Mouse (Mus musculus) heart, embryonic 14.5 days (tissue): ENCODE results near the gene Hacd2. TPM values are rescaled to one million over a fixed set of nuclear protein-coding genes. Genes with fewer than 3 reads are reported as not detected.

Source experiments
- ATAC-seq: fragments of 200-750 bp; cut with Nextera tagmentation; 2 replicates; pipeline ENCODE4 v1.8.0; 2017; ENCODE audit warnings: low read depth, moderate TSS enrichment; ENCODE audit not compliant: insufficient number of reproducible peaks, insufficient read depth, low FRiP score
- H3K27ac ChIP-seq, 2 experiments: fragments of 200-500 bp in 1 of 2; fragments of 300-500 bp in 1 of 2; sonication (generic) in 1 of 2; replicated peaks in 1 of 2; 2 replicates each; pipeline ENCODE4 v1.5.1; 2012 to 2014; ENCODE audit warnings: low read depth in 2 of 2, low read length in 2 of 2, control low read depth in 1 of 2, mild to moderate bottlenecking in 1 of 2, mixed read lengths in 1 of 2; ENCODE audit not compliant: control insufficient read depth in 1 of 2, insufficient read depth in 1 of 2
- H3K27me3 ChIP-seq: fragments of 300-500 bp; sonication (generic); 2 replicates; pipeline ENCODE4 v1.6.1; 2014; ENCODE audit warnings: mild to moderate bottlenecking, low read length, control low read depth; ENCODE audit not compliant: control insufficient read depth, insufficient read depth
- H3K36me3 ChIP-seq: fragments of 300-500 bp; sonication (generic); 2 replicates; pipeline ENCODE4 v1.6.1; 2014; ENCODE audit warnings: mild to moderate bottlenecking, control low read depth, low read length, mixed read lengths; ENCODE audit not compliant: control insufficient read depth, insufficient read depth
- H3K4me1 ChIP-seq, 2 experiments: fragments of 200-500 bp in 1 of 2; fragments of 300-500 bp in 1 of 2; sonication (generic) in 1 of 2; 2 replicates each; pipeline ENCODE4 v1.6.1; 2012 to 2014; ENCODE audit warnings: low read length in 2 of 2, control low read depth in 1 of 2, mixed read lengths in 1 of 2; ENCODE audit not compliant: control insufficient read depth in 2 of 2, insufficient read depth in 2 of 2
- H3K4me2 ChIP-seq: fragments of 300-500 bp; sonication (generic); 2 replicates; pipeline ENCODE4 v1.6.1; 2014; ENCODE audit warnings: mild to moderate bottlenecking, low read length
- H3K4me3 ChIP-seq, 2 experiments: fragments of 200-500 bp in 1 of 2; fragments of 300-500 bp in 1 of 2; sonication (generic) in 1 of 2; 2 replicates each; pipeline ENCODE4 v1.5.1; 2012 to 2014; ENCODE audit warnings: low read length in 2 of 2, mild to moderate bottlenecking in 2 of 2, control low read depth in 1 of 2, low read depth in 1 of 2, moderate library complexity in 1 of 2; ENCODE audit not compliant: control insufficient read depth in 1 of 2, insufficient read depth in 1 of 2
- H3K9ac ChIP-seq: fragments of 300-500 bp; sonication (generic); 2 replicates; pipeline ENCODE4 v1.6.1; 2014; ENCODE audit warnings: mild to moderate bottlenecking, low read length
- H3K9me3 ChIP-seq: fragments of 300-500 bp; sonication (generic); 2 replicates; pipeline ENCODE4 v1.6.1; 2016; ENCODE audit warnings: low read length, control low read depth; ENCODE audit not compliant: control insufficient read depth
- WGBS: fragments of 180-500 bp; shearing (Covaris S2); extraction: QIAGEN DNeasy Blood & Tissue Kit; methylation state at CpG from one replicate; pipeline ENCODE4 v1.1.7; 2014; 5-methylcytosine and 5-hydroxymethylcytosine counted together
- polyA plus RNA-seq: library from polyadenylated mRNA; unstranded; fragments of >200 nt; fragmentation: Nextera tagmentation; extraction: Ambion mirVana; gene quantifications from 2 replicates; pipeline ENCODE4 v1.2.1, GENCODE M21; 2014

Hacd2 gene
- polyA plus RNA-seq, 1 experiment from 2014 or later: 32.9 TPM

DNA sequence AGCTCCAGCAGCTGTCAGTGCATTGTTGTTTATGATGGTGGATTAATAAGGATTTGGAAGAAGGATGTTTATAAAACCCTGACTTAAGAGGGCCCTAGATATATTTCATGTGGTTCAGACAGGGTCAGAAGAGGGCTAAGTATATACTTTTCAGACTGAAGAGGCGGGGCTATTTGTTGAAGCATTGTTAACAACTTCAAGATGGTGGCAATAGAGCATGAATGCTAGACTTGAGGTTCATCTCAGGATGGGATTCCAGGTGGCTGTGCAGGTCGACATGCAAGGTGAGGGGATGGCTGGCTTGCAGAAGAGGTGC is 37.2 kb upstream of the Hacd2 start:
- WGBS: 69% methylated on average over 2 of the region's 2 CpGs
- ATAC-seq: no peak
- Histone ChIP-seq H3K4me1 (peaks cover 23 to 35% of the 10 kb centered on the region in 2 experiments), H3K27ac (no peak overlapping the region), H3K9ac (no peak overlapping the region), H3K4me3 (no peak overlapping the region), H3K27me3 (no peaks in the 10 kb centered on the region), H3K4me2 (no peak overlapping the region), H3K9me3 (no peaks in the 10 kb centered on the region), H3K36me3 (no peaks in the 10 kb centered on the region)

DNA sequence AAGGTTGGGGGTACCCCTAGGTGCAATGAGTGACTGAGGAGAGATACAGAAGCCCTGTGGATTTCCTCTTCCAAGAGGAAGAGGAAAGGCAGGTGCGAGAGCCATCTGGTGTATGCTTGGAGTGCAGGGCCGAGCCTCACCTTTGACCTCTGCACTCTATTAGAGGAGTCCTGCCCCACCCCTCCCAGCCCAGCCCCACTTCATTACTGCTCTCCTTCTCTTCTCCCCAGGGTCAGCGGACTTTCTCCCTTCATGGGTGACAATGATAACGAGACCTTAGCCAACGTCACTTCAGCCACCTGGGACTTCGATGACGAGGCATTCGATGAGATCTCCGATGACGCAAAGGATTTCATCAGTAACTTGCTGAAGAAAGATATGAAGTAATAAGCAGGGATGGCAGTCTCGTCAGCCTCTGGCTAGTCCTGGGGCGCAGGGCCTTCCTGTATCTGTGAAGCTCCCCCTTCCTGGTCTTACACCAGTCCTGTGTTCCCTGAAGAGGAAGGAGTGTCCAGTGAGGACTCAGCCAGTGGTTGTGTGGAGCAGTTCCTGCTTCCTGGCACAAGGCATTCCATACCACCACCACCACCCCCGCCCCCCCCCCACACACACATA is 35.9 kb upstream of the Hacd2 start:
- no peak for ATAC-seq
- Histone ChIP-seq H3K4me2 (no peak overlapping the region), H3K4me3 (no peak overlapping the region), H3K9ac (no peak overlapping the region), H3K9me3 (no peaks in the 10 kb centered on the region), H3K27me3 (no peaks in the 10 kb centered on the region), H3K36me3 (no peaks in the 10 kb centered on the region), H3K27ac (no peak overlapping the region), H3K4me1 (peaks cover 17 to 22% of the 10 kb centered on the region in 2 experiments)
- 88% methylated on average over 11 of the region's 13 CpGs for WGBS

DNA sequence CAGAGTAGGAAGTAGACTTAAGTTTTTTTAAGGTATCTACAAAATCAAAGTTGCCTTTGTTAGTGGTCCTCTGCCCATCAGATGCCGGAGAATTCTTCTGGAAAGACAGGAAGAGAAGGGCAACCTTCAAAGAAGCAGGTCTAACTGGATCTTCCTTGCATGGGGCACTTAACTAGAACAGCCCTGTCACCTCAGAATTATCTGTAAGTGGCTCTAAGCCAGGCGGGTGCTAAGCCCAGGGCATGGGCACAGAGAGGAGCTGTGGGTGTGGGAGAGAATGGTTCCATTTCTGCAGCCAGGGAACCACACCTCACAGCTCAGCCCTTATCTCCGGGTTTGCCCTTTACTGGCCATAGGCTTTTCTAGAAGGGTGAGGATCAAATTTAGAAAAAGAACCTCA is 30.9 kb upstream of the Hacd2 start:
- 54% methylated on average over 3 of the region's 3 CpGs for WGBS
- ATAC-seq: no peak

DNA sequence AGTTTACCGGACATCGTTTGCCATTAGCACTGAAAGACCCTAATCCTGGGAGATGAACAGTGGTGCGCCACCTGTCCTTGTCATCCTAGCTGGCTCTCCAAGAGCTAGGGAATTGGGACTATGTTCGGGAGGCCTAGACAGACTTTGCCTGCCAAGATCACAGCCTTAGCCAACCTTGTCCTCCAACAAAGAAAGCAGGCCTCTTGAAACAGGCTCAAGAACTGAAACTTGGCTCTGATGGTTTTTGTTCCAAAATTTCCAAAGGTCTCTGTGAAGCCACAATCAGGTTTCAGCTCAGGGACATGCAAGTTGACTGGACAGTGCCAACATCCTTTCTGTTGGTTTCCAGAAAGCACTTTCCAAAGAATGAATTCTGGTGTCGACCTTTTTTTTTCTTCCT is 29.4 kb upstream of the Hacd2 start:
- Histone ChIP-seq H3K4me3 (no peak overlapping the region), H3K9ac (no peak overlapping the region), H3K27ac (no peak overlapping the region), H3K9me3 (no peaks in the 10 kb centered on the region), H3K27me3 (no peaks in the 10 kb centered on the region), H3K4me2 (no peak overlapping the region), H3K36me3 (no peaks in the 10 kb centered on the region), H3K4me1 (peaks cover 10 to 15% of the 10 kb centered on the region in 2 experiments)
- no peak for ATAC-seq
- 88% methylated on average over 5 of the region's 5 CpGs for WGBS

More for the DNA sequence above, 30.9 kb upstream of the Hacd2 start:
- Histone ChIP-seq H3K4me2 (no peak overlapping the region), H3K27me3 (no peaks in the 10 kb centered on the region), H3K4me1 (peaks cover 3 to 6% of the 10 kb centered on the region in 2 experiments; a peak in 2 of 4 replicates), H3K9ac (no peak overlapping the region), H3K9me3 (no peaks in the 10 kb centered on the region), H3K27ac (no peak overlapping the region), H3K4me3 (no peak overlapping the region), H3K36me3 (no peaks in the 10 kb centered on the region)

DNA sequence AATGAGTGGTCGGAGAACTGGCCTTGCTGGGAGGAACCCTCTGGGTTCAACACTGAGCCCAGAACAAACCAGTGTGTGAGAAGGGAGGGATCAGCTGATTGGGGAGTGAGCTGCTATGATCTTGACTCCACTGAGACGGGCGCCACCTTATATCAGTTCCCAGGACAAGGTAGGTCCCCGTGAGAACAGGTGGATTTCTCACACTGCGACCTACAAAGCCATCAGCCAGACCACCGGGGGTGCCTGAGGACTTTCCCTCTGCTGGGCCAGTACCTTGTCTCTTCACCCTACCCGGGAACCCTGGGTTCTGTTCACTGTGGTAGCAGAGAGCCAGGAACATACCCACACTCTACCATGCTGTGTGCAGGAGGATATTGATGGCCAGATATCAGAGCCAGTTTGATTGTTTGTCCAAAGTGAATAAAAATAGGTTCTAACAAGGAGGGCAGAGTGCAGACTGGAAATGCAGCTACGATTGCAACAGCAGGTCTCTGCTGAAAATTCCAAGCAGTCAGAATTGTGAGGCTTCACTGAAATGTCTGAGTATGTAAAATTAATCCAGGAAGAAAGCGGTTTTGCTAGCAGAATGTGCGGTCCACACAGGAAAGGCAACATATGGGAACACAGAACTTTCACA is 28.4 kb upstream of the Hacd2 start:
- no peaks in the 10 kb centered on the region for H3K27me3 ChIP-seq
- H3K9me3 ChIP-seq: no peaks in the 10 kb centered on the region
- H3K4me2 ChIP-seq: no peak overlapping the region
- peaks cover 10 to 15% of the 10 kb centered on the region in 2 experiments for H3K4me1 ChIP-seq
- 86% methylated on average over 10 of the region's 10 CpGs for whole genome bisulfite sequencing
- H3K36me3 ChIP-seq: no peaks in the 10 kb centered on the region
- H3K27ac ChIP-seq: no peak overlapping the region
- no peak for ATAC-seq
- no peak overlapping the region for H3K4me3 ChIP-seq
- no peak overlapping the region for H3K9ac ChIP-seq

DNA sequence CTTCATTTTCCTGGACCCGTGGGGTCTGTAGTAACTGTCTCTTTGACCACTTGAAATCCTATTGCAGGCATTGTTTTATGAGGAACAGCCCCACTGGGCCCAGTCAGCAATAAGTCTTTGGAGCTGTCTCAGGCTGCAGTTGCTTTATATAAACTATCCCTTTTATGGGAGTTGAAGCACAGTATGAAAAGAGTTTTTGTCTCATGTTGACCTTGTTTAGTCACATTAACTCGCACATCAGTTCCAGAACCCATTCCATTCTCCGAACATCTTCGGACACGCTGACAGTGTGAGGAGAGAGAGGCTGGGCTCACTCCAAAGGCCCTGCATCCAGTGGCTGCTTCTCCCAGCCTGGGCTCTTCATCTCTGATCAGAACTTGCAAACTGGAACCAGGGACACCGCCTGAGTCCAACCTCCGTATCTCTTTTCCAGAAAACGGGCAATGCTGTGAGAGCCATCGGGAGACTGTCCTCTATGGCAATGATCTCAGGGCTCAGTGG is 27.5 kb upstream of the Hacd2 start:
- H3K4me1 ChIP-seq: peaks cover 10 to 15% of the 10 kb centered on the region in 2 experiments
- H3K9me3 ChIP-seq: no peaks in the 10 kb centered on the region
- no peaks in the 10 kb centered on the region for H3K36me3 ChIP-seq
- no peak overlapping the region for H3K4me2 ChIP-seq
- no peak overlapping the region for H3K27ac ChIP-seq
- H3K9ac ChIP-seq: no peak overlapping the region
- 84% methylated on average over 9 of the region's 9 CpGs for WGBS
- no peak for ATAC-seq
- no peaks in the 10 kb centered on the region for H3K27me3 ChIP-seq
- no peak overlapping the region for H3K4me3 ChIP-seq

DNA sequence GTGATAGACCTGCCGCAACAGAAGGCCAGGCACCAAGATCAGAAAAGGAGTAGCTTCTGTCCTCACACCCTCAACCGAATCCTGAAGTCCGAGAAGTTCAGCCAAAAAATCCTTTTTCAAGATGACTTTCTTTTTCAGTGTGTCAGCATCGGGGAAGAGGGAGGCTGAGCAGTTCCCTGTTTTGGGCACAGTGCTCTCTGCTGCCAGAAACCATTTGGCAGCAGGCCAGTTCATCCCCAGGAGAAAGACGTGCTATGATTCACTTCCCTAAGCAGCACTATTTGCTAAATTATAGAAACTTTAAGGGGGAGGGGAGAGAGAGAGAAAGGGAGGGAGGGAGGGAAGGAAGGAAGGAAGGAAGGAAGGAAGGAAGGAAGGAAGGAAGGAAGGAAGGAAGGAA is 26.1 kb upstream of the Hacd2 start:
- H3K4me3 ChIP-seq: no peak overlapping the region
- peaks cover 16 to 19% of the 10 kb centered on the region in 2 experiments for H3K4me1 ChIP-seq
- no peak for ATAC-seq
- H3K4me2 ChIP-seq: no peak overlapping the region
- no peak overlapping the region for H3K9ac ChIP-seq
- 29% methylated on average over 5 of the region's 5 CpGs for WGBS
- no peaks in the 10 kb centered on the region for H3K36me3 ChIP-seq
- H3K27me3 ChIP-seq: no peaks in the 10 kb centered on the region
- H3K9me3 ChIP-seq: no peaks in the 10 kb centered on the region
- no peak overlapping the region for H3K27ac ChIP-seq

DNA sequence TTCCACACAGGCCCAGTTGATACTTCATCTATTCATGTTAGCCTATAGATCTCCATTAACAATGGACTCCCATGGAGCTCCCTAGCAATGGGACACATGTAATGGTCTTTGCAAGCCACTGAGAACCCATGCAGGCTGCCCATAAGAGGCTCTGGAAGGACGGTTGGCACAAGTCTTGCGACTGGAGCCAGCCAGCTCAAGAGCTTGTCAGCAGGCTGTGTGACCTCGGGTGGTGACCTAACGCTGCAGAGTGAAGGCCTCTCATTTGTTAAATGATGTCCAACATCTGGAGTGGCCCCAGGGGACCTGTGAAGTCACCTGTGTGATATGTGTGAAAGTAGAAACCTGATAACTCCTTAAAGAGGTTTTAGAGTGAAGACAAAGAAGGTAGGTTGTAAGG is 25.2 kb upstream of the Hacd2 start:
- no peaks in the 10 kb centered on the region for H3K27me3 ChIP-seq
- ATAC-seq: no peak
- H3K36me3 ChIP-seq: no peaks in the 10 kb centered on the region
- H3K4me3 ChIP-seq: no peak overlapping the region
- H3K9ac ChIP-seq: no peak overlapping the region
- H3K9me3 ChIP-seq: no peaks in the 10 kb centered on the region
- peaks cover 17 to 19% of the 10 kb centered on the region in 2 experiments for H3K4me1 ChIP-seq
- no peak overlapping the region for H3K4me2 ChIP-seq
- no peak overlapping the region for H3K27ac ChIP-seq
- WGBS: 53% methylated on average over 4 of the region's 4 CpGs
